Mouse (Mus musculus): ENCODE results near the gene Scg3.

DNA sequence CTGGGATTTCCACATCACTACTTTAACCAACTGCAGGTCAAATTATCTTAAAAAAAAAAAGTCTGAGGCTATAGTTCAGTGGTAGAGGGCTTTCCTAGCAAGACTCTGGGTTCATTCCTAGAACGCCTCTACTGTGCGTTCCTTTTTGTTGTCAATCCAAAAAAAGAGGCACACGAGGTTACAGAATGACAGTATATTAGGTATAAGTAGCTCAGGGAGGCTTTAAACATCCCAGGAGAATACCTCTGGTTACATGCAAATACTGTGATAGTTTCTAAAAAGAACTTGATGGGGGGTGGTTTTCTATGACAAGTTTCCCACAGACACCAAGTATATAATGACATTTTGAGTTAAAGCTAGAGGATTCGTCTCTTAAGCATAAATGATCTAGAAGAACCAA, 76.4 kb downstream of the Scg3 start:
- no peak for TF ChIP-seq MAX (IDR thresholded peaks at IDR 0.05; ENCODE audit: low read length)
- TF ChIP-seq POLR2A (IDR thresholded peaks at IDR 0.05; ENCODE audit: control insufficient read depth in 1 of 2, insufficient read depth in 1 of 2, low read depth in 1 of 2, low read length in 2 of 2, poor library complexity in 1 of 2), result no peak
- no peak for TF ChIP-seq POLR2AphosphoS5 (IDR thresholded peaks at IDR 0.05; ENCODE audit: borderline replicate concordance, low read depth, low read length)
- TF ChIP-seq CTCF (IDR thresholded peaks at IDR 0.05 in 2 of 3, conservative IDR thresholded peaks at IDR 0.05 in 1 of 3; ENCODE audit: control insufficient read depth in 1 of 3, insufficient read depth in 1 of 3, low read depth in 2 of 3, low read length in 3 of 3, poor library complexity in 1 of 3, severe bottlenecking in 1 of 3), result no peak
- TF ChIP-seq CHD2 (IDR thresholded peaks at IDR 0.05; ENCODE audit: low read length), result no peak
- TF ChIP-seq TCF12 (IDR thresholded peaks at IDR 0.05; ENCODE audit: low read depth, low read length), result no peak
- no peak for TF ChIP-seq ZNF384 (IDR thresholded peaks at IDR 0.05; ENCODE audit: low read depth, low read length)
- no peak for TF ChIP-seq EP300 (IDR thresholded peaks at IDR 0.05; ENCODE audit: low read depth in 1 of 2, low read length in 2 of 2)
- no peak for TF ChIP-seq NRF1 (IDR thresholded peaks at IDR 0.05; ENCODE audit: insufficient read depth, low read depth, low read length, poor library complexity, severe bottlenecking)
